Mouse (Mus musculus): ENCODE measurements around the gene Tmem119. TPM values are rescaled to one million over a fixed set of nuclear protein-coding genes. Genes with fewer than 3 reads are reported as not detected.

The Tmem119 gene
- polyA plus RNA-seq, 1 experiment from 2014 or later: 17.6 TPM

GRCm38 (mm10) chr5:113798525-113798924 is 1.8 kb downstream of the Tmem119 start:
- Histone ChIP-seq H3K4me1 (ENCODE audit: control insufficient read depth, insufficient read depth, low read length) (peaks cover 25% of the 10 kb centered on the region), H3K9me3 (ENCODE audit: control insufficient read depth, low read length) (no peaks in the 10 kb centered on the region), H3K27ac (ENCODE audit: low read depth, low read length) (no peak overlapping the region), H3K4me2 (replicated peaks; ENCODE audit: low read depth, low read length) (peak overlapping the region; percentile 24), H3K9ac (ENCODE audit: low read depth, low read length) (no peak overlapping the region), H3K4me3 (ENCODE audit: low read length) (peak overlapping the region; percentile 28; the same call in 1 of the 2 replicates), H3K36me3 (ENCODE audit: control insufficient read depth, insufficient read depth, low read length) (peaks cover 5% of the 10 kb centered on the region; the same call in 1 of the 2 replicates), H3K27me3 (ENCODE audit: control insufficient read depth, insufficient read depth, low read length) (no peaks in the 10 kb centered on the region)
- WGBS: 74% methylated on average over 9 of the region's 9 CpGs
- no peak for ATAC-seq (ENCODE audit: low FRiP score, low TSS enrichment)

GRCm38 (mm10) chr5:113797149-113797882 is 3.0 kb downstream of the Tmem119 start:
- H3K27me3 ChIP-seq (ENCODE audit: control insufficient read depth, insufficient read depth, low read length): no peaks in the 10 kb centered on the region
- H3K9ac ChIP-seq (ENCODE audit: low read depth, low read length): no peak overlapping the region; the same call in 1 of the 2 replicates
- WGBS: 13% methylated on average over 19 of the region's 19 CpGs
- peaks cover 5% of the 10 kb centered on the region; the same call in 1 of the 2 replicates for H3K36me3 ChIP-seq (ENCODE audit: control insufficient read depth, insufficient read depth, low read length)
- peak overlapping the region; percentile 24 for H3K4me2 ChIP-seq (replicated peaks; ENCODE audit: low read depth, low read length)
- H3K9me3 ChIP-seq (ENCODE audit: control insufficient read depth, low read length): no peaks in the 10 kb centered on the region
- peak overlapping the region; percentile 12; the same call in 1 of the 2 replicates for H3K4me3 ChIP-seq (ENCODE audit: low read length)
- H3K4me1 ChIP-seq (ENCODE audit: control insufficient read depth, insufficient read depth, low read length): peaks cover 25% of the 10 kb centered on the region
- no peak for ATAC-seq (ENCODE audit: low FRiP score, low TSS enrichment)
- peak overlapping the region; percentile 63; the same call in 1 of the 2 replicates for H3K27ac ChIP-seq (ENCODE audit: low read depth, low read length)

- ATAC-seq (ENCODE audit: low FRiP score, low TSS enrichment): peak; percentile 18; the same call in 1 of the 2 replicates
- Histone ChIP-seq H3K27me3 (ENCODE audit: control insufficient read depth, insufficient read depth, low read length) (no peaks in the 10 kb centered on the region), H3K27ac (ENCODE audit: low read depth, low read length) (peak overlapping the region; percentile 63; the same call in 1 of the 2 replicates), H3K9me3 (ENCODE audit: control insufficient read depth, low read length) (no peaks in the 10 kb centered on the region), H3K36me3 (ENCODE audit: control insufficient read depth, insufficient read depth, low read length) (peaks cover 5% of the 10 kb centered on the region; the same call in 1 of the 2 replicates), H3K4me2 (replicated peaks; ENCODE audit: low read depth, low read length) (peak overlapping the region; percentile 24), H3K9ac (ENCODE audit: low read depth, low read length) (no peak overlapping the region; the same call in 1 of the 2 replicates), H3K4me1 (ENCODE audit: control insufficient read depth, insufficient read depth, low read length) (peaks cover 27% of the 10 kb centered on the region), H3K4me3 (ENCODE audit: low read length) (peak overlapping the region; percentile 12; the same call in 1 of the 2 replicates)
- WGBS: 6% methylated on average over 13 of the region's 13 CpGs
These were observed 3.7 kb downstream of the Tmem119 start for GRCm38 (mm10) chr5:113796401-113797148.

GRCm38 (mm10) chr5:113791197-113792095 is 8.9 kb downstream of the Tmem119 start:
- Histone ChIP-seq H3K36me3 (ENCODE audit: control insufficient read depth, insufficient read depth, low read length) (peaks cover 5% of the 10 kb centered on the region; the same call in 1 of the 2 replicates), H3K4me1 (ENCODE audit: control insufficient read depth, insufficient read depth, low read length) (peaks cover 31% of the 10 kb centered on the region), H3K27ac (ENCODE audit: low read depth, low read length) (peak overlapping the region; percentile 18; the same call in 1 of the 2 replicates), H3K9ac (ENCODE audit: low read depth, low read length) (no peak overlapping the region), H3K4me2 (replicated peaks; ENCODE audit: low read depth, low read length) (no peak overlapping the region), H3K4me3 (ENCODE audit: low read length) (no peak overlapping the region), H3K27me3 (ENCODE audit: control insufficient read depth, insufficient read depth, low read length) (no peaks in the 10 kb centered on the region), H3K9me3 (ENCODE audit: control insufficient read depth, low read length) (no peaks in the 10 kb centered on the region)
- ATAC-seq (ENCODE audit: low FRiP score, low TSS enrichment): no peak
- 77% methylated on average over 16 of the region's 16 CpGs for WGBS

GRCm38 (mm10) chr5:113790453-113791196 is 9.7 kb downstream of the Tmem119 start:
- Histone ChIP-seq H3K27ac (ENCODE audit: low read depth, low read length) (peak overlapping the region; percentile 18; the same call in 1 of the 2 replicates), H3K4me2 (replicated peaks; ENCODE audit: low read depth, low read length) (no peak overlapping the region), H3K9ac (ENCODE audit: low read depth, low read length) (no peak overlapping the region), H3K36me3 (ENCODE audit: control insufficient read depth, insufficient read depth, low read length) (peaks cover 5% of the 10 kb centered on the region; the same call in 1 of the 2 replicates), H3K4me3 (ENCODE audit: low read length) (no peak overlapping the region), H3K9me3 (ENCODE audit: control insufficient read depth, low read length) (no peaks in the 10 kb centered on the region), H3K27me3 (ENCODE audit: control insufficient read depth, insufficient read depth, low read length) (no peaks in the 10 kb centered on the region), H3K4me1 (ENCODE audit: control insufficient read depth, insufficient read depth, low read length) (peaks cover 28% of the 10 kb centered on the region)
- 46% methylated on average over 11 of the region's 11 CpGs for WGBS
- ATAC-seq (ENCODE audit: low FRiP score, low TSS enrichment): no peak

GRCm38 (mm10) chr5:113789075-113789788 is 11.1 kb downstream of the Tmem119 start:
- Histone ChIP-seq H3K9me3 (ENCODE audit: control insufficient read depth, low read length) (no peaks in the 10 kb centered on the region), H3K4me2 (replicated peaks; ENCODE audit: low read depth, low read length) (0 out of 2 replicates have a peak overlapping the region, but pooled peaks have one; percentile 2), H3K36me3 (ENCODE audit: control insufficient read depth, insufficient read depth, low read length) (no peaks in the 10 kb centered on the region), H3K4me3 (ENCODE audit: low read length) (no peak overlapping the region), H3K9ac (ENCODE audit: low read depth, low read length) (no peak overlapping the region), H3K4me1 (ENCODE audit: control insufficient read depth, insufficient read depth, low read length) (peaks cover 28% of the 10 kb centered on the region), H3K27me3 (ENCODE audit: control insufficient read depth, insufficient read depth, low read length) (no peaks in the 10 kb centered on the region), H3K27ac (ENCODE audit: low read depth, low read length) (peak overlapping the region; percentile 85; the same call in 1 of the 2 replicates)
- WGBS: 14% methylated on average over 7 of the region's 7 CpGs
- ATAC-seq (ENCODE audit: low FRiP score, low TSS enrichment): peak; percentile 78

GRCm38 (mm10) chr5:113788645-113789044 is 11.7 kb downstream of the Tmem119 start:
- H3K4me2 ChIP-seq (replicated peaks; ENCODE audit: low read depth, low read length): no peak overlapping the region
- no peak; the same call in 1 of the 2 replicates for ATAC-seq (ENCODE audit: low FRiP score, low TSS enrichment)
- H3K27me3 ChIP-seq (ENCODE audit: control insufficient read depth, insufficient read depth, low read length): no peaks in the 10 kb centered on the region
- WGBS: 24% methylated on average over 6 of the region's 6 CpGs
- no peak overlapping the region for H3K4me3 ChIP-seq (ENCODE audit: low read length)
- no peak overlapping the region; the same call in 1 of the 2 replicates for H3K9ac ChIP-seq (ENCODE audit: low read depth, low read length)
- H3K27ac ChIP-seq (ENCODE audit: low read depth, low read length): peak overlapping the region; percentile 55; the same call in 1 of the 2 replicates
- no peaks in the 10 kb centered on the region for H3K9me3 ChIP-seq (ENCODE audit: control insufficient read depth, low read length)
- H3K4me1 ChIP-seq (ENCODE audit: control insufficient read depth, insufficient read depth, low read length): peaks cover 29% of the 10 kb centered on the region
- no peaks in the 10 kb centered on the region for H3K36me3 ChIP-seq (ENCODE audit: control insufficient read depth, insufficient read depth, low read length)

Measured in kidney, embryonic 14.5 days (tissue).